Mouse (Mus musculus) liver, adult 2 months (tissue): ENCODE measurements at regions not wholly inside any gene's neighbourhood (a gene's known extent, or its start where the extent isn't known, plus 50 kb on each side); places are given as distances from the start of the nearest gene placed in this dataset.

ENCODE experiments used
- CTCF ChIP-seq: fragments of 200-500 bp; IDR thresholded peaks from 2 replicates; pipeline ENCODE4 v1.5.1; 2011; ENCODE audit warnings: low read depth, low read length, control low read depth
- POLR2A ChIP-seq: fragments of 200-500 bp; IDR thresholded peaks from 2 replicates; pipeline ENCODE4 v1.6.1; 2011; ENCODE audit warnings: low read length, control low read depth; ENCODE audit not compliant: insufficient read depth; ENCODE audit errors: extremely low read depth

DNA sequence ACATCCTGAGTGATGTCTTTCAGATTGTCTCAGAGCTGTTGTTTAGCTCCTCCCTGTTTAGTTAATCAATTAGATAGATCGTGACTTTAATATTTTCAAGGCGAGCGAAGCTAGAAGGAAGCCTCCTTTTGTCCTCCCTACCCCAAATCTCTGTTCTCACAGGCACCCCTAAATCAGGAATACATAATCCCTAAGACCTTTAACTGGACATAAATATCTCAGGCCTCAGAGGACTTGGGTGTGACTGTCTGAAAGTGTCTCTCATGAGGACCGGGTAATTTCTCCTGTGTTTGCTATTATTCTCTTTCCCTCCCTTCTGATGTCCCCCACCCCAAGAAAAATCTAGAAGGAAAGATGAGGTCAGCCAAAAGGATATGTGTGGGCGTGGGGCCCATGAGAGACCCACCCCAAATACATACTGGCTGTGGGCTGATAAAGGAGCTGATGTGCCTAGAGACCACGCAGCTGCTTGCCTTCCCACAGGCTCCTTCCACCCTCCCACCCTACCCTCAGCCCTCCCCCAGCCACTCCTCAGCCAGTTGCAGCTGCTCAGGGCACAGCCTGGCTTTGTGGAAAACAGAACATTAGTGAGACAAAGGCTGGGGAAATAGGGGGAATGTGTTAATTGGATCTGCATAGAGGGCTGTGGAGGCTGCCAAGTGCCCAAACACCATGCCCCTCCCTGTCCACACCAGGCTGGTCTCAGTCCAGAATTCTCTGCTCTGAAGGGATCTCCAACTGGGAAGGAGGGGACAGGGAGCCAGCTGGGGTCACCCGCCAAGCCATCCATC lies 146.2 kb upstream of the Sh3bp4 start:
- no peak for TF ChIP-seq CTCF
- TF ChIP-seq POLR2A: no peak
